Mouse (Mus musculus) kidney, adult 2 months (tissue): ENCODE measurements around the gene Cyp4f13.

Experiments
- CTCF ChIP-seq: fragments of 200-500 bp; conservative IDR thresholded peaks from 2 replicates; pipeline ENCODE4 v1.5.1; 2011; ENCODE audit warnings: low read depth, mild to moderate bottlenecking, control low read depth, low read length, moderate library complexity, mixed read lengths; ENCODE audit not compliant: insufficient read depth, insufficient read length
- POLR2A ChIP-seq: fragments of 200-500 bp; IDR thresholded peaks from one replicate; pipeline ENCODE4 v1.6.1; 2011; ENCODE audit warnings: low read depth, low read length, control low read depth

DNA sequence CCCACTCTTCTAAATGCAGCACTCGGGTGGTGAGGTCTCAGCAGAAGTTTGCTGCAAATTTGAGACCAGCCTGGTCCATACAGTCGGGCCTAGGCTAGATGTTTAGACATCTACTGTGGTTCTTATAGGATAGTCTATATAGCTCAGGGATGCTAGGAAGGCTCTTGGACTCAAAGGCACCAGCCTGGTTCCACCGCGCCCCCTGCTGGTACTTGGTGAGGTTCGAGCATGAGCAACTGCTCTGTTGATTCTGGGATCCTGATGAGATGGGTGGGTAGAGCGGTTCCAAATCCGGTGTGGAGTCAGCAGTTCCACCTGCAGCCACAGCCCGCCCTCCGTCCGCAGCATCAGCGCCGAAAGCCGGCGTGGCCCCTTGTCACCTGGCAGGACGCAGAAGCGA is 4.2 kb upstream of the Cyp4f13 start:
- no peak for TF ChIP-seq POLR2A
- peak; percentile 90 for TF ChIP-seq CTCF
